Mouse (Mus musculus): ENCODE measurements around the gene Krtap1-4.
"Not testable (repeated sequence)": the region's sequence is repeated elsewhere in the genome, so short reads cannot be mapped to it uniquely, and the experiment has no call there.

Krtap1-4 gene

DNA sequence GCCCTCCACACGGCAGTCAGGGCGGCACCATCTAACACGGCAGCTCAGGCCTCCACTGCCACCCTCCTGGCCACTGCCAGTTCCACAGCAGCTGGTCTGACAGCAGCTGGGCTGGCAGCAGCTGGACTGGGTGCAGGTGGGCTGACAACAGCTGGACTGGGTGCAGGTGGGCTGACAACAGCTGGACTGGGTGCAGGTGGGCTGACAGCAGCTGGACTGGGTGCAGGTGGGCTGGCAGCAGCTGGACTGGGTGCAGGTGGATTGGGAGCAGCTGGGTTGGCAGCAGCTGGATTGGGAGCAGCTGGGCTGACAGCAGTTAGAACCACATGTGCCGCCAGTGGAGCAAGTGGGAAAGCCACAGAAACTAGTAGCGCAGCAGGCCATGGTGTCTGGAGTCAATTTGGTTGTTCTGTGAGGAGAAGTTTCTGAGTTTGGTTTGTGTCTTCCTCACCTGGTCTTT lies at the start of gene Krtap1-4:
Krtap1-4 (minus strand) TSS at position 410 of the 460 bp plus-strand sequence.
- DNase-seq, result no peak

DNA sequence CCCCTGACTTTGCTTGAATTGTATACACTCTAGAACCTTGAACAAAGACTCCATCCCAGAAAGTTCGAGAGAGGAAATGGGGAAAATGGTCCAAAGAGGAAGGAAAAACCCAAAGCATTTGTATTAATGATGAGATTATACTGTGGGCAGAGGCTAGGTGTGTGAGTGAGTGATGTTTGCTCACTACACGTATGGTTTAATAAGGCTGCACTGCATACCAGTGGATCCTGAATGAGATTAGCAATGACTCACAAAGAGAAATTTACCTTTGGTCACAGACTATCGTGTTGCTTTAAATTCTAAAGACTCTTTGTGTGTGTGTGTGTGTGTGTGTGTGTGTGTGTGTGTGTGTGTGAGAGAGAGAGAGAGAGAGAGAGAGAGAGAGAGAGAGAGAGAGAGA lies 47.4 kb upstream of the Krtap1-4 start:
- DNase-seq, result no peak

DNA sequence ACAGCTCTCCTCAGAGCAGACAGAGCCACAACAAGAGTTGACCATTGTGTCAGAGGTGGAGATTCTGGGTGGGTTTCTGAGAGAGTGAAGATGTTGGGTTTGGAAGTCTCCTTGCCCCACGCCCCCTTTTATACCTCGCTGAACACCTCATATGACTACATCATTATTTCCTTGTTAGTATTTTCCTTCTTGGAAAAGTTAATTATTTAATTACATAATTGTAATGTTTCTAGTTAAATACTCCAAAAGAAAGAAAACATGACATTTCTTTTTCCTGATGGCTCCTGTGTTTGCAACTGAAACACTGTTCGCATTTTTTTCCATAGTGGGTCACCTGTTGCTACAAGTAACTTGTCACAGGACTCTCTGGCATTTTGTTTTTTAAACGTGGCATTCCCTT lies 44.7 kb upstream of the Krtap1-4 start, which contains the start of gene Krtap4-1:
Krtap4-1 (minus strand) TSS at position 101 of the 400 bp plus-strand sequence.
- no peak for DNase-seq

DNA sequence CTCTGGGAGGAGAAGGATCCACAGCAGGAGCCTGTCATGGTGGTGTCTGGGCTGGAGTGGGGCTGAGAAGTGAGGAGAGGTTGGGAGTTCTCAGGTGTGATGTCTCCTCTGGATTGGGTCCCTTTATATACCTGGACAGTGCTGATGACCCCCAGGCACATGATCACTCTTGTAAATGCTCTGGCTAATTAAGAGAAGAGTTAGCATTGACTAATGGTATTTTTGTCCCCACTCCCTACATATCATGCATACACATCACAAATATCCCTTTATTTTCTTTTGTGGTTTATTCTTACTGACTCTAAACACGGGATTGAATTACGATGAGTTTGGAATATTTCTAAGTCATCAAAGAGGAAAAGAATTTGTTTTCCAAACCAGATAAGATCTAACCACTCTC lies 36.9 kb upstream of the Krtap1-4 start, which contains the start of gene Gm11562:
Gm11562 (minus strand) TSS at position 101 of the 400 bp plus-strand sequence.
- DNase-seq, result no peak

DNA sequence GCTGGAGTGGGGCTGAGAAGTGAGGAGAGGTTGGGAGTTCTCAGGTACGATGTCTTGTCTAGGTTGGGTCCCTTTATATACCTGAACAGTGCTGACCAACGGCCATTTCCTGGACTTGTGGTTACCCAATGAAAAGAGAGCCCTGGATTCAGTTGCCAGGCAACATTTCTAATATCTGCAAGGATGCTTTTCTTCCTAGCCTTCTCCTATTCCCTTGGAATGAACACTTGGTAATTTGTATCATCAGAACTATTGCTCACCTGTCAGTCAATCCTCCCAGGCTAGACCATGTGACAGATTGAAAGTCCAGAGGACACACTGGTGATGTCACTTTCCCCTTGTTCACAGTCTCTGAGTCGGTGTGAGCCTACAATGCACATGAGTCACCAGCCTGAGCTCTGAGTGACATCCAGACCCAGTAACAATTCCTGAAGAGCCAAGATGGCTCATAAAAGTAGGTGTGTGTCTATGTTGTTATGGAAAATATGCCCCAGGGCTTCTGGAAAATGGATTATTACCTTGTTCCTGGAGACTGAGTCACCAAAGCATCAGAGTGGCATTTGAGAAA lies 31.4 kb upstream of the Krtap1-4 start, which contains the start of gene Krtap2-4:
Krtap2-4 (minus strand) TSS at position 51 of the 568 bp plus-strand sequence.
- no peak for DNase-seq

DNA sequence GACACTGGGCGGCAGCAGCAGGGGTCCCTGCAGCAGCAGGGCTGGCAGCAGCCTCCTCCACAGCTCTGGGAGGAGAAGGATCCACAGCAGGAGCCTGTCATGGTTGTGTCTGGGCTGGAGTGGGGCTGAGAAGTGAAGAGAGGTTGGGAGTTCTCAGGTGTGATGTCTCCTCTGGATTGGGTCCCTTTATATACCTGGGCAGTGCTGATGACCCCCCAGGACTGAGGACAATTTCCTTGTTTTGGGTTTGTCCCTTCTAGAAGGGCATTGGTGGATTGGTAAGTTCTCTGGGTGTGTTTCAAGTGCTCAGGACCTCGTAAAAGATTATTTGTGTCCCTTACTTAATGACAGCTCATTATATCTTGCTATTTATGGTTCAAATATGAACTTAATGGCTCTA lies 26.6 kb upstream of the Krtap1-4 start, which contains the start of gene Gm11937:
Gm11937 (minus strand) TSS at position 101 of the 400 bp plus-strand sequence.
- not testable (repeated sequence) for DNase-seq

DNA sequence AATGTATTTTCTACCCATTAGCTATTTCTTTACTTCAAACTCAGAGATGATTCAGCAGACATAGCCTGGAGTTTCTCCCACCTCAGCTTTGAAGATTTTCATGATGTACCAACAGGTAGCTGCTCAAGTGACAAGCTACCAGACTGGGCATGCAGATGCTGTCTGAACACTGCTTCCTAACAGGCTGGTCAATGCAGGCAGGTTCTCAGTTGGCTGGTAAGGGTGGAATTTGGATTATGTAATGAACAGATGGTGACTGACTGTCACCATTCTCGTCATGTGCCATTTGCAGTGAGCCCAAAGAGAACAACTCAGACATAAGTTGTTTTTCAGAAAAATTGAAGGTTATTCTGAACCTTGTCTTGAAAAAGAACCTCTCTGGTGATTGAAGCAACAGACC lies 25.7 kb upstream of the Krtap1-4 start:
- peak; percentile 64 for DNase-seq

DNA sequence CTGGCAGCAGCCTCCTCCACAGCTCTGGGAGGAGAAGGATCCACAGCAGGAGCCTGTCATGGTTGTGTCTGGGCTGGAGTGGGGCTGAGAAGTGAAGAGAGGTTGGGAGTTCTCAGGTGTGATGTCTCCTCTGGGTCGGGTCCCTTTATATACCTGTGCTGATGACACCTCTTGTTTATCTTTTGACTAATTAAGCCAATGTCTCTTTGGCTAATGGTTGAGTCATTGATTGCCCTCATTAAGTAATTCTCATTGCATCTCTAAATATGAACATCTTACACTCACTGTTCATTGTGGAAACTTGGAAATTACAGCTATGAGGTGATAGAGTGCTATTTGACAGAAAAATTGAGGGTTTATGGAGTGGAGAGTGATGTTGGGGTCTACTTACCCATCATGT lies 19.8 kb upstream of the Krtap1-4 start, which contains the start of gene Gm11938:
Gm11938 (minus strand) TSS at position 101 of the 400 bp plus-strand sequence.
- not testable (repeated sequence) for DNase-seq

DNA sequence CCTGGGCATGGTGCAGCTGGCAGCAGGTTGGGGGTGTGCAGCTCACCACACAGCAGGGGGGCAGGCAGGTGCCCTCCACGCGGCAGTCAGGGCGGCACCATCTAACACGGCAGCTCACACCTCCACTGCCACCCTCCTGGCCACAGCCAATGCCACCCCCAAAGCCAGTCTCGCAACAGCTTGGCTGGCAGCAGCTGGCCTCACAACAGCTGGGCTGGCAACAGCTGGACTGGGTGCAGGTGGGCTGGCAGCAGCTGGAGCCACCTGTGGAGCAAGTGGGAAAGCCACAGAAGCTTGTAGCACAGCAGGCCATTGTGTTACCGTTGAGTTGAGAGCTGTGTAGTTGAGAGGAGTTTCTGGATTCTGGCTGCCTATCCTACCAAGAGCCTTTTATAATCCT lies 14.3 kb upstream of the Krtap1-4 start, which contains the start of gene Krtap9-3:
Krtap9-3 (minus strand) TSS at position 364 of the 400 bp plus-strand sequence.
- DNase-seq, result not testable (repeated sequence)

DNA sequence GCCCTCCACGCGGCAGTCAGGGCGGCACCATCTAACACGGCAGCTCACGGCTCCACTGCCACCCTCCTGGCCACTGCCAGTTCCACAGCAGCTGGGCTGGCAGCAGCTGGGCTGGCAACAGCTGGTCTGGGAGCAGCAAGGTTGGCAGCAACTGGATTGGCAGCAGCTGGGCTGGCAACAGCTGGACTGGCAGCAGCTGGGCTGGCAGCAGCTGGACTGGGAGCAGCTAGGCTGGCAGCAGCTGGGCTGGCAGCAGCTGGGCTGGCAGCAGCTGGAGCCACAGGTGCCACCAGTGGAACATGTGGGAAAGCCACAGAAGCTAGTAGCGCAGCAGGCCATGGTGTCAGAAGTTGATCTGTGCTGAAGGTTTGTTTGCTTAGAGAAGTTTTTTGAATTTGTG lies 7.5 kb upstream of the Krtap1-4 start, which contains the start of gene Krtap1-3:
Krtap1-3 (minus strand) TSS at position 359 of the 400 bp plus-strand sequence.
- DNase-seq, result no peak

DNA sequence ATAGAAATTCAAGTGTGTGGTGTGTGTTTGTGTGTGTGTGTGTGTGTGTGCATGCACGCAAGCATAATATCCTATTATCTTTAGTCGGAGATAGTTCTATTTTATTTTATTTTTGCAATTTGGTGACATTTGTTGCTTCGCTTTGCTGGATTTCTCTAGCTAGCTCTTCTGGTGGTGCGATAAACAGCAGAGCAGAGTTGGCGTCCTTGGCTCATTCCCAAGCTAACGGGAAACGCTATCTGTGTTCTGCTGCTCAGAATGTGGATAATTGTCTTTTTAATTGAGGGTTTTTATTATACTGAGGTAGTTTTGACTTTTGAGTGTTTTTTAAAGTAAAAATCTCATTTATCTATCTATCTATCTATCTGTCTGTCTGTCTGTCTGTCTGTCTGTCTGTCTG lies 1.6 kb upstream of the Krtap1-4 start:
- DNase-seq, result no peak

DNA sequence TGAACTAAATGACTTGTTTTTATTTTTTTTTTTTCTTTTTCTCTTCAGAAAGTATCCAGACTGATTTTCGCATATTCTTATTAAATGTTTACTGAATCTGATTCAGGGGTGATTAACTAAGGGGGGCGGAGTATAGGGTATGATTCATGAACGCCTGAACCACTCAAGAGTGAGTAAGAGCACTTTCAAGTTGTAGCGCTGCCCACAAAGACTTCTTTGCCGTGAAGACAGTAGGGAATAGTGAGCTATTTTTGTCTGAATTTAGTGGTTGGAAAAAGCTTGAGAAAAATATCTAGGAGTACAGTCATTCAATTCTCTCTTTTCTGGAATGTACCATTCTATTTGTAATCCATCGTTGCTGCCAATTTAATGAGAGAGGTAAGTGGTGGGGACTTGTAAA lies 1.9 kb downstream of the Krtap1-4 start:
- DNase-seq, result no peak

DNA sequence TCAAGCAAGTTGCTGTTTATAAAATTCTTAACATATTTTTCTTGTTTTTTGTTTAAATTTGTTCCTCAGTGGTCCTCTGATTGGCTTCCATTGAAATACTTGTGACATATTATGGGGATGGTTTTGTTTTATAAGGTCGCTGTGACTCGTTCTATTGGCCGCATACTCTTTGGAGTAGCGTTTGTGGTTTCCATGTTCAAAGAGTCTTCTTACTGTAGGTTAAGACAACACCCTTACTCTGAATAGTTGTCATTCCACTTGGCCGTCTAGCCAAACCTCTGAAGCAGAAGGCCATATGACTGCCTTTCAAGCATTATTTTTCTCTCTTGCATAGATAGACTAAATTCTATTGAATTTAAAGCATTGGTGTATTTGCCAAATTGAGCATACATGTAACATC lies 2.4 kb downstream of the Krtap1-4 start:
- no peak for DNase-seq

DNA sequence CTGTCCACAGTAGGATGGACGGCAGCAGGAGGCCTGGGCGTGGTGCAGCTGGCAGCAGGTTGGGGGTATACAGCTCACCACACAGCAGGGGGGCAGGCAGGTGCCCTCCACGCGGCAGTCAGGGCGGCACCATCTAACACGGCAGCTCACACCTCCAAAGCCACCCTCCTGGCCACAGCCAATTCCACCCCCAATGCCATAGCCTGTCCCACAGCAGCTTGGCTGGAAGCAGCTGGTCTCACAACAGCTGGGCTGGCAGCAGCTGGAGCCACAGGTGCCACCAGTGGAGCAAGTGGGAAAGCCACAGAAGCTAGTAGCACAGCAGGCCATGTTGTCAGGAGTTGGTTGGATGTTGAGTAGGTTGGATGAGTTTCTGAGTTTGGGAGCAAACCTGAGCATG lies 2.8 kb downstream of the Krtap1-4 start, which contains the start of gene Krtap1-5:
Krtap1-5 (minus strand) TSS at position 381 of the 400 bp plus-strand sequence.
- DNase-seq, result no peak

DNA sequence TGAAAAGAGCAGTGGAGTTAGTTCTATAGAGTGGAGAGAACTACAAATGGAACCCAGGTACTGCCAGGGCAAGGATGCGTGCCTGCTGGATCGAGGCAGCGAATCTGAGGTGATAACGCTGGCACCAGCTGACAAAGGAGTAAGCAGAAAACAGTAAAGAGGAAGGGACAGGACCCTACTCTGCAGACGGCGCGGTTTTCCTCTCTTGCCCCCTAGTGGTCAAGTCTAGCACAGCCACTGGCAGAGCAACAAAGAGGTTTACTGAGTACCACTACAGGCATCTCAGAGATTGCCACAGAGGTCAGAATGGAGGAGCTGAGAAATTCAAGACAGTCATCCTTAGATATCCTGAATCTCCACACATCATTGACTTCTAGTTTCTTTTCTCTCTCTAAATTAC lies 9.3 kb downstream of the Krtap1-4 start:
- peak; percentile 47 for DNase-seq

DNA sequence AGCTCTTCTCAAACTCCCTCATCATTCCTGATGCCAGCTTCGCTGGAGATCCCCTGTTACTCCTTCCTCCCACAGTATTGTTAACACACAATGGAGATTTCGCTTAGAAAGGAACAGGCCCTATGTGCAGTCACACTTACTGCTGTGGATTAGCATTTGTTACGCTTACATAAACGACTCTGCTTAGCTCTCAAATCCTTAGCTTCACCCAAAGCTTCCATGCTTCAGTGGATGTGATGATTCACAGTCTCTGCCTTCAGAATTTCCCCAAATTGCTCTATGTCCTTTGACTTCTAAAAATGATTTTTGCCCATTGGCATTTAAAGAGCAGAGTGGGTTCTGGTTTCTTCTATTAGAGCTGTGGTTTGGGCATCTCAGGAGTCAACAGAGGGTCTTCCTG lies 10.3 kb downstream of the Krtap1-4 start:
- no peak for DNase-seq

DNA sequence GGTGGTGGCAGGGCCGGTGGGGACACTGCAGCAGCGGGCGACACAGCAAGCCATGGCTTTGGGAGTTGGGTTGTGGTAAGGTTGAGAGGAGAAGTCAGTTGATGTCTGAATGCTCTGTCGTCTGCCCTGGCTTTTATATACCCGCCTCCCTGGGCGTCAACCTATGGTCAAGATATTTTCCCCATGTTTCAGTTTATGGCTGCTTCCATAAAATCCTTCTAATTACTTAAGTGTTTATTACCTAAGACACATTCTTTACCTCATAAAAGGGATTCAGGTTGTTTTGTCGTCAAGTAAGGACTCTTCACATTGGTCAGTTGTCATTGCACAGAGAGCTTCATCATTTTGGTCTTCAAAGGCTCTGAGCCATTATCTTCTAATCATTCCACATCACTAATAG lies 16.9 kb downstream of the Krtap1-4 start, which contains the start of gene Krtap3-1:
Krtap3-1 (minus strand) TSS at position 101 of the 400 bp plus-strand sequence.
- DNase-seq, result no peak

DNA sequence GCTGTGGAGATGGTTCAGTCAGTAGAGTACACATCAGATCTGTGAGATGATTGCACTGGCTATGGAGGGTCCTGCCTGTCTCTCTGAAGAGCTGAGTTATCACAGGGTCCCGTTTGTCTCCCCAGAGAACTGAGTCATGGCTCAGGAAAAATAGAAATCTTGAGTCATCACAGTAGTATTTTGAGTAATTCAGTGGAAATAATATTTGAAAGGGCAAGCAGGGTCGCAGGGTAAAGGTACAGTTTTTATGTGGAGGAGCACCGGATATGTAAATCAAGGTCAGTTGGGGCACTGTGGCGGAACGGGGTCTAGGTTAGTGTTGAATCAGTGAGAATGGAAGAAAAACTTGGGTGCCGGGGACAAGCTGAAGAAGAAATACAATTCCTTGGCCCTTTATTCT lies 20.9 kb downstream of the Krtap1-4 start:
- no peak for DNase-seq

DNA sequence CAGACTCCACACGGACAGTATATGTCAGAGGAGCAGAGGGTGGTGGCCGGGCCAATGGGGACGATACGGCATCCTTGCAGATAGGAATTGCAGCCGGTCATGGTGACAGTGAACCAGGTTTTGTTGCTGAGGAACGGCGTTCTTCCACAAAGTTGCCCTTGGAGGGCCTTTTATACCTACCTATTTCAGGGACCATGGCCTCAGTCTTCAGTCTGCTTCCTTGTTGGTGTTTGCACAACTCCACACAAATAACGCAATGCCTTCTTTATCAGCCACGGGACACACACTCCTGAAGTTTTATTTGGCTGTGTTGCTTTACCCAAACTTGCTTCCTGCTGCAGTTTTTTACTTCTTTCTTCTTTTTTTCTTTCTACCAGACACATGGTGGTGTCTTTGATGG lies 24.1 kb downstream of the Krtap1-4 start, which contains the start of gene Gm11939:
Gm11939 (minus strand) TSS at position 101 of the 400 bp plus-strand sequence.
- no peak for DNase-seq

DNA sequence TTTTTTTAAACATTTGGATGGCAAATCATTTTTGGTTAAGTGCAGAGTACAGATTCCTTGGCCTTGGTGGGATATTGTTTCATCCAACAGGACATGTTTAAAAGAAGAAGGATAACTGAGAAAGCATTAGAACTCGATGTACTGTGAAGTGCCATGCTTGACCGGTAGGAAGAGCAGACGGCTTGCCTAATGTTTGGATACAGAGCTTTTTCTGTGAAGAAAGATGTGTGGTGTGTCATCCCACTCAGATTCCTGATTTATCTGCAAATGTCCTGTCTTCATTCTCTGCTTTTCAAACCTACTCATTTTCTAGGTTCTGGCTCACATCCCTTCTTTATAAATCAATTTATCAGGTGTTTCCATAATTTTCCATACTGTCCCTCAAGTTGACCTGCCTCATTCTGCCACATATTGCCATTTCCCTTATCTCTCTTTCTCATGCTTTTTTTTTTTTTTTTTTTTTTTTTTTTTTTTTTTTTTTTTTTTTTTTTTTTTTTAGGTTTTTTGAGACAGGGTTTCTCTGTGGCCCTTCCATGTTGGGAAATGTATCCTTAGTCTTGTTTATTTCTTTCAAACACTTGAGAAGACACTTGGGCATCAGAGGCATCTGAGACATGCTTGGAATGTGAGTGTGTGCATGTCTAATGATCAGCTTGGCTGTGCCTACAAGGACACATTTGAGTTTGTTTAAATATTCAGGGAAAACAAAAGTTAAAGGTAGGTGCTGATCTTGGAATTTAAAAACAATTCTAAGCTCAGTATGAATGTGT lies 25.3 kb downstream of the Krtap1-4 start:
- DNase-seq, result no peak

DNA sequence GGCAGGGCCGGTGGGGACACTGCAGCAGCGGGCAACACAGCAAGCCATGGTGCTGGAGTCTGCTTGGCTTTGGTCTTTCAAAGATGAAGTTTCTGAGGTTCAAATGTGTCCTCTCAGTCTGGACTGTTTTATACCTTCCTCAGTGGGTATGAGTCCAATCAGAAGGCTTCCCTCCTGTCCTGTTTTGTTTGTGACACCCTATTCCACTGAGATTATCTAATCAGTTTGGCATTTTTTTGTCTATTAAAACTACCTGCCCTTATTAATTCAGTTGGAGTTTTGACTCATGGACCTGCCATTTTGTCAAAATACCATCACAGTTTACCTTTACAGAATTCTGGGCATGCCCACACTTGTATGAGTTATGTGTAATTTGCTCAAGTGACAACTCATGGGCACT lies 26.7 kb downstream of the Krtap1-4 start, which contains the start of gene Krtap3-2:
Krtap3-2 (minus strand) TSS at position 101 of the 400 bp plus-strand sequence.
- no peak for DNase-seq

DNA sequence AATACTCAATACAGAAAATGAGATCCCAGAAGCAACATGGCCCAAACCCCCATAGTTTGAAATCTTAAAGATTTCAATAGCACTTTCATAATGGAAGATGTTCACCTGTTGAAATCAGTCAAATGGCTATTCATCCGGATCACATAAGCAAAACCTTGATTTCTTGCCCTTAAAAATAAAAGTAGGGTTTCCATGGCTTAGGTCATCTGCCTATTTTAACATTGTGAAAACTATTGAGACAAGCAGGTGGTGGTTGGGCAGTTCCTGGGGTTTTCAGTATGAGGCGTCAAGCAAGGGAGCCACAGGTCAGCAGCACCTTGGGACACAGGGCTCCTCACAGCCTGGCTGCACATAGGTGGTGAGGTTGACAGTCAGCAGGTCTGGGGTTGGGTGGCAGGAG lies 27.3 kb downstream of the Krtap1-4 start:
- no peak for DNase-seq

DNA sequence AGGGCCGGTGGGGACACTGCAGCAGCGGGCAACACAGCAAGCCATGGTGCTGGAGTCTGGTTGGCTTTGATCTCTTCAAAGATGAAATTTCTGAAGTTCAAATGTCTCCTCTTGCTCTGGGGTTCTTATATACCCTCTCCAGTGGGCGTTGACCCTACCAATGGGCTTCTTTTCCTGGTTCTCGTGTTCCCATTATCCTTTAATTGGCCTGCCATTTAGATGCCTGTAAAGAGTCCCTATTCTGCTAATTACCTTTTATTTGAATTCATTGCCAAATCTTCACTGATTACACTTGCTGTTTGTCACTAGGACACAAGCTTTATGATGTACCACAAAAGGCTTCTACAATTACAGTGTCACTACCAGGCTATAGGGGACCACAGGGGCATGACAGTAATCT lies 32.7 kb downstream of the Krtap1-4 start, which contains the start of gene Krtap3-3:
Krtap3-3 (minus strand) TSS at position 101 of the 400 bp plus-strand sequence.
- DNase-seq, result no peak
